13 mouse cellular contexts compared by ENCODE assay signal in genomic region chr8:84329535-84329934, GRCm38 (mm10). TPM values are rescaled to one million over a fixed set of nuclear protein-coding genes. Genes with fewer than 3 reads are reported as not detected.
DNase-seq lines count a peak whose midpoint lies in the region; TF ChIP-seq lines count a peak whose summit lies in the region.
"Had no signal": no experiment of that assay in that cellular context is flagged by ENCODE, and none has a peak within 500 bp of the region (broad histone marks: within the 10 kb centered on the region; RNA-seq: fewer than 3 reads in every experiment).

No protein-coding gene starts in this region.

- no peak for TF ChIP-seq POLR2A in brain, embryonic 14.5 days (IDR thresholded peaks at IDR 0.05; ENCODE audit: borderline replicate concordance, extremely low read depth, insufficient read depth, insufficient read length, poor library complexity, severe bottlenecking)

- peak; percentile 20 to 37 for DNase-seq in frontal cortex, adult 2 months (ENCODE audit: extremely low spot score in 1 of 2, low spot score in 1 of 2)
- no peak for DNase-seq in frontal cortex, postnatal 14 days (ENCODE audit: low spot score in 2 of 2)
- DNase-seq in left cerebral cortex, postnatal 14 days (ENCODE audit: low spot score in 2 of 2) = peak; percentile 33 to 66
- DNase-seq in left cerebral cortex, adult 11 months (ENCODE audit: low spot score) = no peak
- peak; percentile 21 to 35 for DNase-seq in right cerebral cortex, adult 2 months (ENCODE audit: low spot score in 2 of 2)
- DNase-seq in right cerebral cortex, adult 18-20 months = no peak
- DNase-seq in brain, embryonic 14.5 days (ENCODE audit: low read depth) = peak; percentile 14
- DNase-seq in c-Kit-positive CD71-positive TER-119-positive erythroid progenitor cells, embryonic 14.5 days (ENCODE audit: low spot score) = no peak
- DNase-seq: adrenal gland, postnatal 10 days; cerebellum, adult 2 months; cerebellum, postnatal 10 days; gastrocnemius, adult 2 months; gastrocnemius, postnatal 25 days had no signal

- no peak for TF ChIP-seq CTCF in brain, embryonic 14.5 days (IDR thresholded peaks at IDR 0.05; ENCODE audit: borderline replicate concordance, extremely low read depth, insufficient read depth, insufficient read length)

- intact Hi-C loops in left cerebral cortex, postnatal 14 days (cut with DNase I) = no loop called here

RNA-seq across cellular contexts. Expression of gene Cacna1a, which starts 58.7 kb away (rescaled TPM):
- polyA plus RNA-seq in frontal cortex, adult 2 months (2012; rRNA removed) = 130 and 131 TPM in 2 replicates
- total RNA-seq in left cerebral cortex, postnatal 14 days (2021) = 100 to 1,000 TPM; 288 to 326 TPM
- 41.1 and 80.8 TPM in 2 replicates for polyA plus RNA-seq in brain, embryonic 14.5 days (2012; rRNA removed)

RNA-seq across cellular contexts. Expression of gene Ccdc130, which starts 59.4 kb away (rescaled TPM):
- 34.8 and 35.6 TPM in 2 replicates for polyA plus RNA-seq in frontal cortex, adult 2 months (2012; rRNA removed)
- 10 to 100 TPM; 24.6 to 26.0 TPM for total RNA-seq in left cerebral cortex, postnatal 14 days (2021)
- 35.0 and 40.6 TPM in 2 replicates for polyA plus RNA-seq in brain, embryonic 14.5 days (2012; rRNA removed)

Comparison
In these comparisons a context has a peak if more than half of its experiments do, and no peak if none do; other contexts are left out.
1. DNase-seq: peak in frontal cortex, adult 2 months (2 of 2), left cerebral cortex, postnatal 14 days (2 of 2), right cerebral cortex, adult 2 months (2 of 2) and brain, embryonic 14.5 days (single experiment); none in frontal cortex, postnatal 14 days (0 of 2), left cerebral cortex, adult 11 months (single experiment), right cerebral cortex, adult 18-20 months (single experiment) and c-Kit-positive CD71-positive TER-119-positive erythroid progenitor cells, embryonic 14.5 days (single experiment).